Mouse (Mus musculus) bone marrow, adult 2 months (tissue): ENCODE measurements at regions not wholly inside any gene's neighbourhood (a gene's known extent, or its start where the extent isn't known, plus 50 kb on each side); places are given as distances from the start of the nearest gene placed in this dataset.

Experiments
- CTCF ChIP-seq: fragments of 200-500 bp; IDR thresholded peaks from 2 replicates; pipeline ENCODE4 v1.5.1; 2011; ENCODE audit warnings: low read length, control low read depth; ENCODE audit not compliant: control insufficient read depth, insufficient read depth
- POLR2A ChIP-seq: fragments of 200-500 bp; IDR thresholded peaks from 2 replicates; pipeline ENCODE4 v1.6.1; 2011; ENCODE audit warnings: low read depth, mild to moderate bottlenecking, control low read depth, low read length, borderline replicate concordance; ENCODE audit not compliant: control insufficient read depth

- TF ChIP-seq CTCF (no peak), POLR2A (no peak)
Observed at GRCm38 (mm10) chr4:105449046-105449860, 292.1 kb downstream of the Plpp3 start.
